Mouse (Mus musculus): Measurements from ENCODE around the gene Mrtfb. TPM values are rescaled to one million over a fixed set of nuclear protein-coding genes. Genes with fewer than 3 reads are reported as not detected.

Mrtfb gene
- polyA plus RNA-seq, 1 experiment from 2014 or later: 23.0 TPM

MicroRNAs encoded within 50 kb of the gene (microRNA counts, 519-probe panel; counts per million panel counts)
- 3,351 counts per million, percentile 58 among the panel's probes with 10 or more counts for microRNA mmu-miR-193b

Small RNA genes within 50 kb of the gene (microRNA-seq; reads per million reads assigned to microRNA genes)
- gene Mir193b: 43.5 reads per million, percentile 42 among the genes with 10 or more reads in this experiment
- not detected for gene Mir365-1

Other genes with a start within 250 kb of the Mrtfb start
- gene Ercc4, start 146.8 kb upstream of the Mrtfb start, polyA plus RNA-seq (2015; fragmentation: Nextera tagmentation; extraction: Ambion mirVana): 12.8 and 15.2 TPM in 2 replicates